Mouse (Mus musculus) testis, adult 2 months (tissue): ENCODE measurements around the gene Spock1.

Experiments used
- CTCF ChIP-seq: fragments of 200-500 bp; IDR thresholded peaks from 2 replicates; pipeline ENCODE4 v1.5.1; 2012; ENCODE audit warnings: low read depth, mild to moderate bottlenecking, inconsistent platforms, low read length, moderate library complexity; ENCODE audit not compliant: control insufficient read depth, insufficient read depth, insufficient replicate concordance
- POLR2A ChIP-seq: fragments of 200-500 bp; IDR thresholded peaks from 2 replicates; pipeline ENCODE4 v1.6.1; 2012; ENCODE audit warnings: low read depth, mild to moderate bottlenecking, inconsistent platforms, low read length, moderate library complexity; ENCODE audit not compliant: control insufficient read depth

DNA sequence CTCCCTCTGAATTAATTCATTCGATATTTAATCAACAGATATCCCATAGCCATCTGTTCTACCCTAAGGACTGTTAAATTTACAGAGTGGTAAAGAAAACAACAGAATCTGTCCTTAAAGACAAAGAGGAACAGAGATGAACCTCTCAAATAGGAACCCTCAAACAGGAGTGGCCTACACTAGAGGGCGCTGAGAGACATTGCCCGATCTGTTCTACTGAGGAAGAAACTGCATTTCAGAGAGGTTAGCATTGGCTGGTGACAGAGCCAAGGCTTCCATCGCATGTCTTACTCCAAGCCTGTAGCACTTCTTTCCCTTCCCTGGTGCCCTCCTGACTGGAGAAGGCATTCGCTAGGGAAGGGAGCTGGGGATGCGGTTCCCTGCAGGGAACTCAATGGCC, 431.4 kb downstream of the Spock1 start:
- TF ChIP-seq CTCF (no peak), POLR2A (no peak)
